Mouse (Mus musculus) hindbrain, embryonic 15.5 days (tissue): ENCODE measurements around the gene Zfp827. TPM values are rescaled to one million over a fixed set of nuclear protein-coding genes. Genes with fewer than 3 reads are reported as not detected.
A peak's percentile ranks its signal among the peaks of the same experiment; 100 is the strongest.

Source experiments
- ATAC-seq: fragments of 200-750 bp; cut with Nextera tagmentation; 2 replicates; pipeline ENCODE4 v1.8.0; 2017; ENCODE audit warnings: low read depth, moderate number of reproducible peaks, moderate TSS enrichment; ENCODE audit not compliant: low FRiP score
- H3K27ac ChIP-seq: fragments of 300-500 bp; sonication (generic); replicated peaks from 2 replicates; pipeline ENCODE4 v1.5.1; 2015; ENCODE audit warnings: mild to moderate bottlenecking, inconsistent platforms
- H3K27me3 ChIP-seq: fragments of 300-500 bp; sonication (generic); 2 replicates; pipeline ENCODE4 v1.6.1; 2015; ENCODE audit warnings: control low read depth, inconsistent platforms
- H3K36me3 ChIP-seq: fragments of 300-500 bp; sonication (generic); 2 replicates; pipeline ENCODE4 v1.6.1; 2015; ENCODE audit warnings: control low read depth, inconsistent platforms
- H3K4me1 ChIP-seq: fragments of 300-500 bp; sonication (generic); replicated peaks from 2 replicates; pipeline ENCODE4 v1.6.1; 2015; ENCODE audit warnings: control low read depth, inconsistent platforms
- H3K4me2 ChIP-seq: fragments of 300-500 bp; sonication (generic); 2 replicates; pipeline ENCODE4 v1.6.1; 2015; ENCODE audit warnings: moderate library complexity, mild to moderate bottlenecking, inconsistent platforms
- H3K4me3 ChIP-seq: fragments of 300-500 bp; sonication (generic); 2 replicates; pipeline ENCODE4 v1.5.1; 2015; ENCODE audit warnings: mild to moderate bottlenecking, inconsistent platforms
- H3K9ac ChIP-seq: fragments of 300-500 bp; sonication (generic); 2 replicates; pipeline ENCODE4 v1.6.1; 2015; ENCODE audit warnings: inconsistent platforms
- H3K9me3 ChIP-seq: fragments of 300-500 bp; sonication (generic); 2 replicates; pipeline ENCODE4 v1.6.1; 2016; ENCODE audit warnings: control low read depth, inconsistent platforms
- WGBS: fragments of 180-500 bp; shearing (Covaris S2); methylation state at CpG from one replicate; pipeline ENCODE4 v1.1.7; 2015; 5-methylcytosine and 5-hydroxymethylcytosine counted together
- polyA plus RNA-seq: library from polyadenylated mRNA; unstranded; fragments of >200 nt; fragmentation: Nextera tagmentation; extraction: Ambion mirVana; gene quantifications from 2 replicates; pipeline ENCODE4 v1.2.1, GENCODE M21; 2015

Gene Zfp827
- polyA plus RNA-seq: 10.5 and 11.0 TPM in 2 replicates

- 0% methylated on average over 22 of the region's 32 CpGs for WGBS
- H3K9ac ChIP-seq: peak within 1 kb of the TSS; percentile 99
- no peaks in the 10 kb centered on the region for H3K9me3 ChIP-seq
- H3K4me2 ChIP-seq: peak within 1 kb of the TSS; percentile 92
- peak within 1 kb of the TSS; percentile 98 for H3K4me3 ChIP-seq
- no peaks in the 10 kb centered on the region for H3K27me3 ChIP-seq
- no peaks in the 10 kb centered on the region for H3K36me3 ChIP-seq
- H3K4me1 ChIP-seq: peaks cover 28% of the 10 kb centered on the region
- H3K27ac ChIP-seq: peak within 1 kb of the TSS; percentile 100
- ATAC-seq: peak; percentile 83
These were observed at the start of gene Zfp827 for GRCm38 (mm10) chr8:79027977-79028487. TSS of gene Zfp827 (plus strand) at chr8:79028437.

- H3K4me1 ChIP-seq: no peaks in the 10 kb centered on the region
- H3K36me3 ChIP-seq: no peaks in the 10 kb centered on the region
- no peak overlapping the region for H3K9ac ChIP-seq
- ATAC-seq: no peak
- no peak overlapping the region for H3K4me2 ChIP-seq
- H3K27ac ChIP-seq: no peak overlapping the region
- no peaks in the 10 kb centered on the region for H3K9me3 ChIP-seq
- H3K27me3 ChIP-seq: no peaks in the 10 kb centered on the region
- no peak overlapping the region for H3K4me3 ChIP-seq
These were observed 23.9 kb upstream of the Zfp827 start for GRCm38 (mm10) chr8:79004341-79004740.

- Histone ChIP-seq H3K27ac (no peak overlapping the region), H3K27me3 (no peaks in the 10 kb centered on the region), H3K9me3 (no peaks in the 10 kb centered on the region), H3K4me3 (no peak overlapping the region), H3K9ac (no peak overlapping the region), H3K4me1 (no peaks in the 10 kb centered on the region), H3K36me3 (no peaks in the 10 kb centered on the region), H3K4me2 (no peak overlapping the region)
- 86% methylated on average over 5 of the region's 5 CpGs for WGBS
- ATAC-seq: no peak
These were observed 13.2 kb upstream of the Zfp827 start for GRCm38 (mm10) chr8:79015061-79015460.

- H3K4me3 ChIP-seq: no peak overlapping the region
- no peak overlapping the region for H3K9ac ChIP-seq
- H3K27me3 ChIP-seq: no peaks in the 10 kb centered on the region
- H3K9me3 ChIP-seq: no peaks in the 10 kb centered on the region
- H3K4me2 ChIP-seq: no peak overlapping the region
- no peak for ATAC-seq
- H3K4me1 ChIP-seq: no peaks in the 10 kb centered on the region
- WGBS: 93% methylated on average over 4 of the region's 4 CpGs
- no peaks in the 10 kb centered on the region for H3K36me3 ChIP-seq
- no peak overlapping the region for H3K27ac ChIP-seq
These were observed 12.2 kb upstream of the Zfp827 start for GRCm38 (mm10) chr8:79016076-79016475.

GRCm38 (mm10) chr8:79016583-79016982 lies 11.7 kb upstream of the Zfp827 start:
- Histone ChIP-seq H3K27ac (no peak overlapping the region), H3K4me2 (no peak overlapping the region), H3K36me3 (no peaks in the 10 kb centered on the region), H3K4me1 (no peaks in the 10 kb centered on the region), H3K9me3 (no peaks in the 10 kb centered on the region), H3K9ac (no peak overlapping the region), H3K27me3 (no peaks in the 10 kb centered on the region), H3K4me3 (no peak overlapping the region)
- ATAC-seq: no peak
- WGBS: 43% methylated on average over 6 of the region's 6 CpGs

- no peak overlapping the region for H3K9ac ChIP-seq
- H3K4me2 ChIP-seq: no peak overlapping the region
- ATAC-seq: no peak
- no peak overlapping the region for H3K27ac ChIP-seq
- H3K9me3 ChIP-seq: no peaks in the 10 kb centered on the region
- no peaks in the 10 kb centered on the region for H3K27me3 ChIP-seq
- 96% methylated on average over 1 of the region's 1 CpGs for WGBS
- H3K36me3 ChIP-seq: no peaks in the 10 kb centered on the region
- peaks cover 7% of the 10 kb centered on the region; the same call in 1 of the 2 replicates for H3K4me1 ChIP-seq
- H3K4me3 ChIP-seq: no peak overlapping the region
These were observed 4.3 kb upstream of the Zfp827 start for GRCm38 (mm10) chr8:79023922-79024321.

GRCm38 (mm10) chr8:79027319-79027718 lies 918 bp upstream of the Zfp827 start:
- no peaks in the 10 kb centered on the region for H3K9me3 ChIP-seq
- no peak overlapping the region for H3K27ac ChIP-seq
- no peak for ATAC-seq

GRCm38 (mm10) chr8:79028541-79029395 lies 531 bp downstream of the Zfp827 start:
- no peaks in the 10 kb centered on the region for H3K36me3 ChIP-seq
- ATAC-seq: peak; percentile 16
- WGBS: under 1% methylated on average over 51 of the region's 56 CpGs
- H3K4me2 ChIP-seq: peak overlapping the region; percentile 92
- H3K27ac ChIP-seq: peak overlapping the region; percentile 100
- no peaks in the 10 kb centered on the region for H3K9me3 ChIP-seq
- H3K9ac ChIP-seq: peak overlapping the region; percentile 99
- peaks cover 33% of the 10 kb centered on the region for H3K4me1 ChIP-seq
- H3K4me3 ChIP-seq: peak overlapping the region; percentile 98
- no peaks in the 10 kb centered on the region for H3K27me3 ChIP-seq

More at GRCm38 (mm10) chr8:79027319-79027718, 918 bp upstream of the Zfp827 start:
- Histone ChIP-seq H3K27me3 (no peaks in the 10 kb centered on the region), H3K4me2 (peak overlapping the region; percentile 92), H3K9ac (peak overlapping the region; percentile 99; the same call in 1 of the 2 replicates), H3K36me3 (no peaks in the 10 kb centered on the region), H3K4me3 (peak overlapping the region; percentile 98), H3K4me1 (peaks cover 24% of the 10 kb centered on the region)
- 30% methylated on average over 3 of the region's 3 CpGs for WGBS

- ATAC-seq: peak; percentile 81
- H3K9me3 ChIP-seq: no peaks in the 10 kb centered on the region
- H3K4me3 ChIP-seq: peak overlapping the region; percentile 98
- peaks cover 33% of the 10 kb centered on the region for H3K4me1 ChIP-seq
- under 1% methylated on average over 67 of the region's 99 CpGs for WGBS
- peak overlapping the region; percentile 92 for H3K4me2 ChIP-seq
- H3K9ac ChIP-seq: peak overlapping the region; percentile 99
- peak overlapping the region; percentile 100 for H3K27ac ChIP-seq
- H3K27me3 ChIP-seq: no peaks in the 10 kb centered on the region
- no peaks in the 10 kb centered on the region for H3K36me3 ChIP-seq
These were observed 1.4 kb downstream of the Zfp827 start for GRCm38 (mm10) chr8:79029396-79030325.

GRCm38 (mm10) chr8:79030326-79031265 lies 2.4 kb downstream of the Zfp827 start:
- Histone ChIP-seq H3K4me2 (peak overlapping the region; percentile 92), H3K27me3 (no peaks in the 10 kb centered on the region), H3K4me3 (peak overlapping the region; percentile 98), H3K9ac (peak overlapping the region; percentile 99), H3K9me3 (no peaks in the 10 kb centered on the region), H3K36me3 (no peaks in the 10 kb centered on the region), H3K4me1 (peaks cover 33% of the 10 kb centered on the region), H3K27ac (peak overlapping the region; percentile 100)
- under 1% methylated on average over 51 of the region's 62 CpGs for WGBS
- peak; percentile 35; the same call in 1 of the 2 replicates for ATAC-seq

GRCm38 (mm10) chr8:79037532-79037931 lies 9.3 kb downstream of the Zfp827 start:
- no peaks in the 10 kb centered on the region for H3K9me3 ChIP-seq
- no peak for ATAC-seq
- H3K4me2 ChIP-seq: no peak overlapping the region
- H3K4me3 ChIP-seq: no peak overlapping the region
- H3K4me1 ChIP-seq: peaks cover 13% of the 10 kb centered on the region
- H3K9ac ChIP-seq: no peak overlapping the region
- H3K27ac ChIP-seq: no peak overlapping the region
- no peaks in the 10 kb centered on the region for H3K27me3 ChIP-seq
- H3K36me3 ChIP-seq: no peaks in the 10 kb centered on the region
- WGBS: 85% methylated on average over 7 of the region's 7 CpGs
